Mouse (Mus musculus): ENCODE data around the gene Zfp704. TPM values are rescaled to one million over a fixed set of nuclear protein-coding genes. Genes with fewer than 3 reads are reported as not detected.

The Zfp704 gene
- total RNA-seq, 2 experiments from 2014 or later = 4.1 to 5.6 TPM

DNA sequence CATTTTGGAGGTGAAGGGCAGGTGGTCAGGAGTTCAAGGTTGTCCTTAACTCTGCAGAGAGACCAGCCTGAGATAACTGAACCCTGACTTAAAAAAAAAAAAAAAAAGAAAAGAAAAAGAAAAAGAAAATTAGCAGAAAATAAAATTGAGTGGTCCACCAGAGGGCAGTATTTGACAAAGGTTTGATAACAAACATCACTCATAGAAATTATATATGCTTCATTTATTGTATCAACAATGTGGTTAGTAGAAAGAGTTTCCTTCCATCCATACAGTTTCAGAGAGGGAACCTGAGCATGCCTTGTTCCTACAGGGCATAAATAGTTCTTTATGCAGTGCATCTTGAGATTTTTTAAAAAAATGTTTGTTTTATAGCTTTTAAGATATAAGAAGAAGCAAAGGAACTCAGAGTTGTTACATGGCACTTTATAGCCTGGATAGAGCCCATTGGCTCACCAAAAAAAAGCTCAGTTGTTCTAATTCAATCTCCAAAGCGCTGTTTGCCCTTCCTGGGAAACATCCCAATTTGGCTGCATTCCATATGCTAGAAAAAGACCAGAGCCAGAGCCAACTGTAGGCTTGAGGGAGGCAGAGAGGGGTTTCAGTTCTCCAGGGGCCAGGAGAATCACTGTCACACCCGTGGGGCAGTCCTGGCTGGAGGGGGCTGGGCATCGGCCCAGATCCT is 209.5 kb downstream of the Zfp704 start:
- intact Hi-C loops (cut with DNase I) = loop anchor here (5.0 to 10.0 kb wide), 2 partner anchors 194 to 547 kb away; no protein-coding TSS in a partner anchor

DNA sequence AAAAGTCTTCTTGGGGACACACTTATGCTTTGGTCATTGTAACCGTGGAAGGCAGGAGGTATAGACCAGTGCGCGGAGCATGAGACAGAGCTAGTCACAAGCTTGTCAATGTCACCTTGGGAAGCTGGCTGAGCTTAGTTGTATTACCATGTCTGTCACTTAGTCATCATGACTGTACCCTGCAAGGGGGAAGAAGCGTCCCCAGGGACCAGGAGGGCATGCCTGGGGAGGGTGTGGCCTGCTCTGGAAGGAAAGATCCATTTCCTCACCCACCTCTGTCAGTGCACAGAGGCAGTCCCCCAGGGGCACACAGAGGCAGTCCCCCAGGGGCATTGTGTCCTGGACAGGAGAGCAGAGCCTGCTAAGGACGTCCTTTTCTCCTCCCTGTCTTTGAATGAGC is 211.6 kb downstream of the Zfp704 start:
- DNase-seq = no peak
- intact Hi-C loops (cut with DNase I) = loop anchor here (2.0 to 5.0 kb wide), 2 partner anchors 71 to 321 kb away; no protein-coding TSS in a partner anchor

More for the DNA sequence above, 209.5 kb downstream of the Zfp704 start:
- no peak for DNase-seq
